Mouse (Mus musculus): ENCODE results near the gene Sfxn3. TPM values are rescaled to one million over a fixed set of nuclear protein-coding genes. Genes with fewer than 3 reads are reported as not detected.

The Sfxn3 gene
- polyA plus RNA-seq (2015; fragmentation: Illumina TruSeq; extraction: RNeasy Lipid Tissue Mini Kit (QIAGEN cat#74804); ENCODE audit: insufficient read depth, low read depth, low replicate concordance): 13.4 TPM

DNA sequence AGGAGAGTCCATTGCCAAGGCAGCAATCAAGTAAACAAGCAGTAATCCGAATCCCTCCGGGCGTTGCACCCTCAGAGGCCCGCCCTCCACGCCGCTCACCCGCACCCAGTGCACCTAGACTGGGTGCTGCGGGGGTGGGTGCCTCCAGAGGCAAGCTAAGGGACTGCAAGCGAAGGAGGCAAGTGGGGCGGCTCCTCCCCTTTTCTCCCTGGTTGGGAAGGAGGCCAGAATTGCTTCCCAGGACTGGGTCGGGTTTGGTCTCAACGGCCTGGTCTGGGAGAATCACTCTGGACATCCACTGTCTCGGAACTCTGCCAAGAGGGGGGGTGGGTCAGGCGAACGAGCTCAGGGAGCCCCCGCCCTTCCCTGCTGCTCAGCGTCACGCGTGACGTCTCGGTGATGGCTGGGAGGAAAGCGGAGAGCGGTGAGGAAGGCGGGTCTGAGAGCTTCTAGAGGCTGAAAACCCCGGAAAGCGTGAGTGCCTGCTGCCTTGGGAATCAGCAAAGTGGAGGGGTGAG lies at the start of gene Sfxn3:
Gene Sfxn3 (plus strand): TSS at position 87 of the 518 bp plus-strand sequence.

DNA sequence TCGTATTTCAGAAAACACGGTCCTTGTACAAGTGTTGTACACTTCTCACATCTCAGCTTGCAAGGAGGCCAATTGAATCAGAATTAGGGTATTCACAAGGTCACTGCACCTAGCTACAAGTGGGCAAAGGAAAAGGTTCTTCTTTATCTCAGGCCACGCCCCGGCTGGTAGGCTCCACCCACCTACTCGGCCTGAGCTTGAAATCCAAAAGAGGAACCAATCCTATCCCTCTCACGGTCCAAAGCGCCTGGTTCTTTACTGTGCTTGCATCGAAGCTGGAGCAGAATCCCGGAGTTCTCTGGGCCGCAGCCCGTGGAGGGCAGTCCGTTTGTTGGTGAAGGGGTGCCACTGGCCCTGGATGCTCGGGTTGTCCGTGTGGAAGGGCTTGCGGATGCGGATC lies 41.9 kb upstream of the Sfxn3 start, which contains the start of gene Twnk:
Gene Twnk (plus strand): TSS at position 220 of the 400 bp plus-strand sequence.

DNA sequence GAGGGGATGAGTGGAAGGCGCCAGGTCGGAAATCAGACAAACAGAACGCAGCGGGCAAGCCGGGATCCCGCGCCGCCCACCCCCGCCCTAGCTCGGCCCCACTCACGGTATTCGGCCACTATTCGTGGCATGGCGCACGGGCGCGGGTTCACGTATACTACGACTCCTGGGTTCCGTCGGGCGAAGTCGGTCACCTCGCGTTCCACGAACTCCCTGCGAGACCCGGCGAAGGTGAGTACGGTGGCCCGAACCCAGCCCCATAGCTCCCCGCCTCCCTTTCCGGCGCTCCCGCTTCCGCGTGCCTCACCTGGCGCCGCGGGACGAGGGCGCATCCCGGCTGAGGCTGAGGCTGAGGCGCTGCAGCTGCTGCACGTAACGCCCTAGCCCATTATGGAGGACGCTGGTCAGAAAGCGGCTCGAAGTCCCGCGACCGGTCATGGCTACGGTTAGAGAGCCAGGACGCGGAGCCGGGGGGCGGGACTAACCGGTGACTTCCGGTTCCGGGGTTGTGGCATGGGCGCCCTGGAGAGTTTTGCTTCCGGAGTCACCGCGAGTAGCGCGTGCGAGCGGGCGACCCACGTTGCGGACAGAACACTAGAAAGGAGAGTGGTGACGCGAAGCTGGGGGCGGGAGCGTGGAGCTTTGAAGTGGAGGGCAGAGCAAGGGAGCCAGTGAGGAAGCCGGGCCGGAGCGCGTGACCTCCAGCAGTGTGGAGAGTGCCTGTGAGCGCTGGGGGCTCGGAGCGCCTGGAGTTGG lies 41.2 kb upstream of the Sfxn3 start, which contains the start of gene Mrpl43:
Gene Mrpl43 (minus strand): TSS at position 486 of the 756 bp plus-strand sequence.

GRCm38 (mm10) chr19:45014335-45014971 lies 32.9 kb upstream of the Sfxn3 start, which contains the start of gene Lzts2:
Gene Lzts2, plus strand, starts transcription at chr19:45014414.

DNA sequence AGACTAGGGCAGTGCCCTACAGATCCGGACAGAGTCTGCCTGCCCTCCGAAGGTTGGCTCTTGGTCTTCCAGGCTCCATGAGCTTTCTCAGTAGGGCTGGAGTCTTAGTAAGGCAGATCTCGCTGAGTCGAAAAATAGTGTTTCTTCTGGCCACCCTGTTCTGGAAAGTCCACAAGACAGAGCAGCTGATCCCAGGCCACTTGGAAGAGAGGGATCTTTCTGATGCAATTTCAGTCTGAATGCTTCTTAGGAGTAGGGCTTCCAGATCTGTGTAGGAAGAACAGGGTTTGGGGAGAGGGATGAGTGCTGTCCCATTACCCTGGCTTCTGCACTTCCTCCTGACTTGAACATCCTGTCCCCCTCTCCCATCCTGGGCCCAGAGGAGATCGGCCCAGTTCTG lies 1.7 kb upstream of the Sfxn3 start, which contains the start of gene Pdzd7:
Gene Pdzd7 (minus strand): TSS at position 67 of the 400 bp plus-strand sequence.

DNA sequence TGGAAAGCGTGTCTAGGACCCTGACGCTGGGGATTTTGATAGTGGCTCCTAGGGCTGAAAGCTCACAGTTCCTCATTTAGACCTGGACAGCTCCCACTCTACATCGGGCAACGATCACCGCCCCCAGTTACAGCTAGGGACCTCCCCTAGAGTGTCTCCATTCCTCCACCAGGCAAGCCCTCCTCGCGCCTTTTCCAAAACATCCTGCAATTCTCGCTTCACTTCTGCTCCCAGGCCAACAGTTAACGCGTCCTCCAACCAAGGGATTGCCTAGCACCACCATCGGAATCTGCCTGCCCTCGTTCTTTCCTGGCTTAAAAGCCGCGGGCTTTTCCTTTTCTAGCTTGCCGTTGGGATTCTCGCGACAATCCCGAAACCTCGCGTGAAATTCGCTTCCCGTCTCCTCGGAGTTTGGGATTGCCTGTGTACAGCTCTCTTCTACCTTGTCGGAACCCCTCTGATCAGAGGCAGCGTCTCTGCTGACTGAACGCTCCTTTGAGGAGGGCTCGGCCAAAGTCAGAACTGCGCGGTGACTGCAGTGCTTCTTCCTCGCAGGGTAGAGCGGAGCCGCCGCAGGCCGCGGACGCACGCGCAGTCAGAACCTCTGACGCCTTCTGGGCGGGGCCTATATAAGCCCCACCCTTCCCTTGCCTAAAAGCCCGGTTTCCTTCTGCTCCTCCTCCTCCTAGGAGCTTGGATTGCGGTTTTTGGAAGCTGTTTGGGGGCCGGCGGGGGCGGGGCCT lies 27.4 kb downstream of the Sfxn3 start, which contains the start of gene Kazald1:
Gene Kazald1 (plus strand): TSS at position 662 of the 743 bp plus-strand sequence.

Other genes starting within 250 kb of the Sfxn3 start
- 5.3 TPM for gene Slf2, start 116.4 kb upstream of the Sfxn3 start, polyA plus RNA-seq (2015; fragmentation: Illumina TruSeq; extraction: RNeasy Lipid Tissue Mini Kit (QIAGEN cat#74804); ENCODE audit: insufficient read depth, low read depth, low replicate concordance)
- 1.1 TPM for gene Sema4g, start 58.4 kb upstream of the Sfxn3 start, polyA plus RNA-seq (2015; fragmentation: Illumina TruSeq; extraction: RNeasy Lipid Tissue Mini Kit (QIAGEN cat#74804); ENCODE audit: insufficient read depth, low read depth, low replicate concordance)
- gene Twnk, start 41.8 kb upstream of the Sfxn3 start, polyA plus RNA-seq (2015; fragmentation: Illumina TruSeq; extraction: RNeasy Lipid Tissue Mini Kit (QIAGEN cat#74804); ENCODE audit: insufficient read depth, low read depth, low replicate concordance): 5.7 TPM
- 12.3 TPM for gene Mrpl43, start 41.1 kb upstream of the Sfxn3 start, polyA plus RNA-seq (2015; fragmentation: Illumina TruSeq; extraction: RNeasy Lipid Tissue Mini Kit (QIAGEN cat#74804); ENCODE audit: insufficient read depth, low read depth, low replicate concordance)
- 15.3 TPM for gene Lzts2, start 33.1 kb upstream of the Sfxn3 start, polyA plus RNA-seq (2015; fragmentation: Illumina TruSeq; extraction: RNeasy Lipid Tissue Mini Kit (QIAGEN cat#74804); ENCODE audit: insufficient read depth, low read depth, low replicate concordance)
- 1.9 TPM for gene Pdzd7, start 1.8 kb upstream of the Sfxn3 start, polyA plus RNA-seq (2015; fragmentation: Illumina TruSeq; extraction: RNeasy Lipid Tissue Mini Kit (QIAGEN cat#74804); ENCODE audit: insufficient read depth, low read depth, low replicate concordance)
- 4.7 TPM for gene Kazald1, start 27.7 kb downstream of the Sfxn3 start, polyA plus RNA-seq (2015; fragmentation: Illumina TruSeq; extraction: RNeasy Lipid Tissue Mini Kit (QIAGEN cat#74804); ENCODE audit: insufficient read depth, low read depth, low replicate concordance)
- 0.83 TPM for gene Tlx1, start 103.2 kb downstream of the Sfxn3 start, polyA plus RNA-seq (2015; fragmentation: Illumina TruSeq; extraction: RNeasy Lipid Tissue Mini Kit (QIAGEN cat#74804); ENCODE audit: insufficient read depth, low read depth, low replicate concordance)
- gene Lbx1, start 188.3 kb downstream of the Sfxn3 start, polyA plus RNA-seq (2015; fragmentation: Illumina TruSeq; extraction: RNeasy Lipid Tissue Mini Kit (QIAGEN cat#74804); ENCODE audit: insufficient read depth, low read depth, low replicate concordance): not detected